Mouse (Mus musculus): Measurements from ENCODE around the gene Ifnar2. TPM values are rescaled to one million over a fixed set of nuclear protein-coding genes. Genes with fewer than 3 reads are reported as not detected.
A peak's percentile ranks its signal among the peaks of the same experiment; 100 is the strongest.

Gene Ifnar2
- total RNA-seq (2012; rRNA removed): 25.5 and 34.9 TPM in 2 replicates
- 32.0 and 33.1 TPM in 2 replicates for total RNA-seq (2014; rRNA removed)
- polyA plus RNA-seq (2012; ENCODE audit: insufficient read length, low read depth): 33.7 and 34.5 TPM in 2 replicates

- Histone ChIP-seq H3K4me2 (ENCODE audit: insufficient read depth, low read depth, poor library complexity, severe bottlenecking) (peak within 1 kb of the TSS; percentile 80), H3K4me1 (ENCODE audit: control insufficient read depth in 1 of 2, insufficient read depth in 2 of 2) (peaks cover 3 to 27% of the 10 kb centered on the region in 2 experiments; a peak in 3 of 4 replicates), H3K27me3 (replicated peaks) (peaks cover 4% of the 10 kb centered on the region), H3K4me3 (replicated peaks in 1 of 3; ENCODE audit: low read depth in 2 of 3, low read length in 2 of 3, poor library complexity in 1 of 3) (peak within 1 kb of the TSS; percentile 76 to 96 (median 96)), H3K36me3 (replicated peaks in 1 of 2; ENCODE audit: control insufficient read depth in 1 of 2, insufficient read depth in 1 of 2, low read length in 1 of 2) (peaks cover 5 to 30% of the 10 kb centered on the region in 2 experiments), H3K9me3 (replicated peaks; ENCODE audit: low read length) (peaks cover 11% of the 10 kb centered on the region), H3K27ac (ENCODE audit: insufficient read depth, low read depth) (peak within 1 kb of the TSS; percentile 57), H3K79me2 (replicated peaks; ENCODE audit: control insufficient read depth, extremely low read depth, insufficient read depth, poor library complexity, severe bottlenecking) (peaks cover 20% of the 10 kb centered on the region), H3K9ac (ENCODE audit: insufficient read depth, low read depth) (peak within 1 kb of the TSS; percentile 93)
- DNase-seq (ENCODE audit: extremely low read depth): peak; percentile 73
- in situ Hi-C loops (cut with MboI; ENCODE audit: low pct_ligation_motif_present, low pct_unique_long_range_greater_than_20kb, low sequenced_read_pairs) (loop anchor here (5.0 to 25.0 kb wide), 3 partner anchors 79 to 914 kb away; partner anchors contain the start of gene Kcne2), dilution Hi-C loops (cut with MboI; ENCODE audit: extremely low pct_ligation_motif_present, extremely low pct_unique_long_range_greater_than_20kb, low sequenced_read_pairs) (no loop called here)
- peak; percentile 74 for TF ChIP-seq MXI1 (IDR thresholded peaks at IDR 0.05; ENCODE audit: low read depth, low read length)
- no peak for TF ChIP-seq ZNF384 (IDR thresholded peaks at IDR 0.05; ENCODE audit: low read depth, low read length)
- no peak for TF ChIP-seq CTCF (conservative IDR thresholded peaks at IDR 0.05 in 1 of 2, IDR thresholded peaks at IDR 0.05 in 1 of 2; ENCODE audit: low read depth in 2 of 2, low read length in 2 of 2)
- TF ChIP-seq RAD21 (IDR thresholded peaks at IDR 0.05; ENCODE audit: low read depth, low read length): no peak
- TF ChIP-seq USF1 (IDR thresholded peaks at IDR 0.05; ENCODE audit: low read depth, low read length): no peak
- no peak for TF ChIP-seq POLR2AphosphoS2 (IDR thresholded peaks at IDR 0.05; ENCODE audit: low read depth, low read length)
- TF ChIP-seq KAT2A (IDR thresholded peaks at IDR 0.05; ENCODE audit: insufficient replicate concordance, low read length): no peak
- no peak; the same call in 1 of the 2 replicates for TF ChIP-seq BHLHE40 (IDR thresholded peaks at IDR 0.05; ENCODE audit: low read depth, low read length)
- peak; percentile 55; the same call in 1 of the 2 replicates for TF ChIP-seq SIN3A (IDR thresholded peaks at IDR 0.05; ENCODE audit: low read length)
- peak; percentile 69 for TF ChIP-seq NELFE (IDR thresholded peaks at IDR 0.05; ENCODE audit: low read depth, low read length)
- no peak for TF ChIP-seq JUND (conservative IDR thresholded peaks at IDR 0.05; ENCODE audit: low read depth, low read length)
- peak; percentile 42 for TF ChIP-seq NRF1 (IDR thresholded peaks at IDR 0.05; ENCODE audit: low read depth, low read length)
- peak; percentile 20; the same call in 1 of the 2 replicates for TF ChIP-seq UBTF (IDR thresholded peaks at IDR 0.05; ENCODE audit: low read depth, low read length)
- peak; percentile 71 for TF ChIP-seq ELF1 (IDR thresholded peaks at IDR 0.05; ENCODE audit: low read depth, low read length)
- TF ChIP-seq MAFK (IDR thresholded peaks at IDR 0.05; ENCODE audit: insufficient replicate concordance, low read length): no peak
- peak; percentile 48; the same call in 1 of the 2 replicates for TF ChIP-seq MYC (IDR thresholded peaks at IDR 0.05; ENCODE audit: low read depth, low read length)
- TF ChIP-seq TBP (conservative IDR thresholded peaks at IDR 0.05; ENCODE audit: low read depth, low read length): 0 out of 2 replicates have a peak, but pooled peaks have one; percentile 24
- peak; percentile 52; the same call in 1 of the 2 replicates for TF ChIP-seq MAX (IDR thresholded peaks at IDR 0.05; ENCODE audit: low read length)
- TF ChIP-seq HCFC1 (IDR thresholded peaks at IDR 0.05; ENCODE audit: low read depth, low read length): peak; percentile 36
- TF ChIP-seq TCF12 (IDR thresholded peaks at IDR 0.05; ENCODE audit: low read depth, low read length): peak; percentile 30
- peak; percentile 35; the same call in 1 of the 2 replicates for TF ChIP-seq IRF4 (IDR thresholded peaks at IDR 0.05; ENCODE audit: low read depth, low read length)
- no peak for TF ChIP-seq USF2 (conservative IDR thresholded peaks at IDR 0.05; ENCODE audit: low read depth, low read length)
- no peak for TF ChIP-seq RCOR1 (conservative IDR thresholded peaks at IDR 0.05; ENCODE audit: low read depth, low read length)
- TF ChIP-seq E2F4 (IDR thresholded peaks at IDR 0.05; ENCODE audit: insufficient replicate concordance, low read depth, low read length): no peak
- TF ChIP-seq CHD1 (IDR thresholded peaks at IDR 0.05; ENCODE audit: low read depth, low read length): no peak
- no peak for TF ChIP-seq JUN (IDR thresholded peaks at IDR 0.05; ENCODE audit: insufficient read depth, low read depth, low read length)
- TF ChIP-seq MAZ (IDR thresholded peaks at IDR 0.05; ENCODE audit: low read depth, low read length): 0 out of 2 replicates have a peak, but pooled peaks have one; percentile 30
- no peak for TF ChIP-seq ZKSCAN1 (IDR thresholded peaks at IDR 0.05; ENCODE audit: borderline replicate concordance, low read depth, low read length)
- TF ChIP-seq EP300 (IDR thresholded peaks at IDR 0.05; ENCODE audit: low read length): no peak
- TF ChIP-seq ZMIZ1 (IDR thresholded peaks at IDR 0.05; ENCODE audit: low read depth, low read length): peak; percentile 42; the same call in 1 of the 2 replicates
- TF ChIP-seq GABPA (IDR thresholded peaks at IDR 0.05; ENCODE audit: insufficient replicate concordance, low read depth, low read length): no peak
- TF ChIP-seq ETS1 (conservative IDR thresholded peaks at IDR 0.05; ENCODE audit: low read depth, low read length): no peak
- no peak for TF ChIP-seq ZC3H11A (IDR thresholded peaks at IDR 0.05; ENCODE audit: low read depth, low read length)
- no peak for TF ChIP-seq CHD2 (IDR thresholded peaks at IDR 0.05; ENCODE audit: low read length)
- peak; percentile 16; the same call in 1 of the 2 replicates for TF ChIP-seq SMC3 (IDR thresholded peaks at IDR 0.05; ENCODE audit: low read depth, low read length)
- TF ChIP-seq MEF2A (IDR thresholded peaks at IDR 0.05; ENCODE audit: borderline replicate concordance, low read depth, low read length): peak; percentile 31; the same call in 1 of the 2 replicates
These were observed at the start of gene Ifnar2 for GRCm38 (mm10) chr16:91372577-91373472. Gene Ifnar2, plus strand, starts transcription at chr16:91372783.
